Mouse (Mus musculus): ENCODE measurements around the gene Pcsk5. TPM values are rescaled to one million over a fixed set of nuclear protein-coding genes. Genes with fewer than 3 reads are reported as not detected.
A peak's percentile ranks its signal among the peaks of the same experiment; 100 is the strongest.

The Pcsk5 gene
- polyA plus RNA-seq, 1 experiment = 6.3 TPM

GRCm38 (mm10) chr19:17386424-17386823, 451.0 kb downstream of the Pcsk5 start:
- TF ChIP-seq CTCF (IDR thresholded peaks at IDR 0.05; ENCODE audit: borderline replicate concordance, extremely low read depth, insufficient read depth, insufficient read length) (no peak), POLR2A (IDR thresholded peaks at IDR 0.05; ENCODE audit: borderline replicate concordance, extremely low read depth, insufficient read depth, insufficient read length, poor library complexity, severe bottlenecking) (no peak)
- peak; percentile 52 for DNase-seq (ENCODE audit: low read depth)

GRCm38 (mm10) chr19:17385426-17385825, 452.0 kb downstream of the Pcsk5 start:
- no peak for TF ChIP-seq POLR2A (IDR thresholded peaks at IDR 0.05; ENCODE audit: borderline replicate concordance, extremely low read depth, insufficient read depth, insufficient read length, poor library complexity, severe bottlenecking)
- no peak for TF ChIP-seq CTCF (IDR thresholded peaks at IDR 0.05; ENCODE audit: borderline replicate concordance, extremely low read depth, insufficient read depth, insufficient read length)

GRCm38 (mm10) chr19:17385022-17385421, 452.4 kb downstream of the Pcsk5 start:
- no peak for TF ChIP-seq POLR2A (IDR thresholded peaks at IDR 0.05; ENCODE audit: borderline replicate concordance, extremely low read depth, insufficient read depth, insufficient read length, poor library complexity, severe bottlenecking)
- TF ChIP-seq CTCF (IDR thresholded peaks at IDR 0.05; ENCODE audit: borderline replicate concordance, extremely low read depth, insufficient read depth, insufficient read length) = no peak
- no peak for DNase-seq (ENCODE audit: low read depth)

More at GRCm38 (mm10) chr19:17385426-17385825, 452.0 kb downstream of the Pcsk5 start:
- DNase-seq (ENCODE audit: low read depth) = no peak

GRCm38 (mm10) chr19:17382807-17383397, 454.5 kb downstream of the Pcsk5 start:
- DNase-seq (ENCODE audit: low read depth) = no peak
- no peak for TF ChIP-seq POLR2A (IDR thresholded peaks at IDR 0.05; ENCODE audit: borderline replicate concordance, extremely low read depth, insufficient read depth, insufficient read length, poor library complexity, severe bottlenecking)
- no peak for TF ChIP-seq CTCF (IDR thresholded peaks at IDR 0.05; ENCODE audit: borderline replicate concordance, extremely low read depth, insufficient read depth, insufficient read length)

Measured in brain, embryonic 14.5 days (tissue).